Comparison of ENCODE assay signal across 9 mouse cellular contexts in the genomic region with DNA sequence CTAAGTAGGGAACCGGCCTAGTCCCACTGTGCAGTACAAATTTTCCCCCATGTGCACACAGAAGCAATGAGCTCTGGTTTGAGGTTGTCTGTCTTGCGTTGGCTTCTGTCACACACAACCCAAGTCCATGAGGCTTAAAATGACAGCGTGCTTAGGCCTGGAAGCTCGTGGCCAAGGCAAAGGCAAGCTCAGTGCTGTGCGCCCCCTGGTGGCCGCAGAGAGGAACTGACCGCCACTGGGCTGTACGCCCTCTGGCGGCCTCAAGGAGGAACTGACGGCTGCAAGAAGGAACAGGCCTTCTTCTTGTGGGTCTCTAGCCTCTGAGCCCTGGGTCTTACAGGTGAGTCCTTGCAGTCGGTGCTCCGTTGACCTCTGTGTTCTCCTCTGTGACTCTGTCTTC. TPM values are rescaled to one million over a fixed set of nuclear protein-coding genes. Genes with fewer than 3 reads are reported as not detected.
DNase-seq lines count a peak whose midpoint lies in the region; ATAC-seq and TF ChIP-seq lines count a peak whose summit lies in the region.
"Had no signal": no experiment of that assay in that cellular context is flagged by ENCODE, and none has a peak within 500 bp of the region (broad histone marks: within the 10 kb centered on the region; RNA-seq: fewer than 3 reads in every experiment).

No protein-coding gene starts in this region.

- no peak for TF ChIP-seq POLR2A in embryonic fibroblast, embryonic 13.5 days (IDR thresholded peaks at IDR 0.05; ENCODE audit: low read depth, low read length)

- no peaks in the 10 kb centered on the region for H3K4me1 ChIP-seq in heart, embryonic 16.5 days (ENCODE audit: control insufficient read depth, insufficient read depth, low read length)
- no peaks in the 10 kb centered on the region for H3K4me1 ChIP-seq in embryonic fibroblast, embryonic 13.5 days (ENCODE audit: control insufficient read depth, insufficient read depth, low read length)
- H3K4me1 ChIP-seq: neural tube, embryonic 12.5 days had no signal

- H3K36me3 ChIP-seq in heart, embryonic 16.5 days (ENCODE audit: control insufficient read depth, insufficient read depth), result no peaks in the 10 kb centered on the region
- no peaks in the 10 kb centered on the region for H3K36me3 ChIP-seq in C2C12 (ENCODE audit: control insufficient read depth, insufficient read depth)
- H3K36me3 ChIP-seq: neural tube, embryonic 12.5 days had no signal

- H3K27me3 ChIP-seq in heart, embryonic 16.5 days (ENCODE audit: control insufficient read depth, insufficient read depth, low read length), result 0 out of 2 replicates have a peak, but pooled peaks cover 2% of the 10 kb centered on the region
- H3K27me3 ChIP-seq in C2C12 (ENCODE audit: control insufficient read depth, insufficient read depth, insufficient read length), result no peaks in the 10 kb centered on the region

- no peaks in the 10 kb centered on the region for H3K79me3 ChIP-seq in C2C12 (ENCODE audit: low read depth)

- no peaks in the 10 kb centered on the region for H3K79me2 ChIP-seq in C2C12 (ENCODE audit: control insufficient read depth, insufficient read depth)

- H3K4me3 ChIP-seq in heart, embryonic 16.5 days (ENCODE audit: low read length), result no peak overlapping the region
- no peak overlapping the region for H3K4me3 ChIP-seq in C2C12 (ENCODE audit: insufficient read depth, poor library complexity, severe bottlenecking)
- H3K4me3 ChIP-seq in embryonic fibroblast, embryonic 13.5 days (ENCODE audit: insufficient read depth, low read length), result no peak overlapping the region
- H3K4me3 ChIP-seq: neural tube, embryonic 12.5 days had no signal

- H3ac ChIP-seq in C2C12 (ENCODE audit: control insufficient read depth, insufficient read length, low read depth), result no peak overlapping the region

- DNase-seq in heart, postnatal 25 days (ENCODE audit: low spot score), result no peak
- DNase-seq in adipocyte (ENCODE audit: low spot score), result peak; percentile 60
- DNase-seq in layer of hippocampus, postnatal 10 days (ENCODE audit: low spot score in 2 of 2), result peak; percentile 56 to 70
- DNase-seq in lung, postnatal 36 days, result peak; percentile 44
- peak; percentile 51 to 86 for DNase-seq in spleen, postnatal 4 days (ENCODE audit: low spot score in 2 of 2)

- peak; percentile 100 for TF ChIP-seq CTCF in C2C12 (IDR thresholded peaks at IDR 0.05; ENCODE audit: control insufficient read depth, insufficient read depth, insufficient read length)
- peak; percentile 100 for TF ChIP-seq CTCF in embryonic fibroblast, embryonic 13.5 days (IDR thresholded peaks at IDR 0.05; ENCODE audit: borderline replicate concordance, insufficient read depth, low read length)

- H3K9me3 ChIP-seq in heart, embryonic 16.5 days (replicated peaks; ENCODE audit: control insufficient read depth, low read length), result no peaks in the 10 kb centered on the region
- H3K9me3 ChIP-seq: neural tube, embryonic 12.5 days had no signal

- 9% methylated on average over 12 of the region's 12 CpGs for WGBS in heart, embryonic 16.5 days

- ATAC-seq in heart, embryonic 16.5 days (replicated peaks; ENCODE audit: extremely low read depth, insufficient read depth, low FRiP score), result peak; percentile 34; the same call in 1 of the 2 replicates

- H3K27ac ChIP-seq in heart, embryonic 16.5 days (ENCODE audit: low read length), result no peak overlapping the region
- H3K27ac ChIP-seq in embryonic fibroblast, embryonic 13.5 days (ENCODE audit: insufficient read depth, low read length), result no peak overlapping the region
- H3K27ac ChIP-seq: neural tube, embryonic 12.5 days had no signal

- intact Hi-C loops in heart, postnatal 25 days (cut with DNase I), result loop anchor here (10.0 kb wide), 1 partner anchor 1328 kb away; no protein-coding TSS in a partner anchor

- no peak overlapping the region for H3K4me2 ChIP-seq in heart, embryonic 16.5 days (ENCODE audit: low read depth, low read length)
- H3K4me2 ChIP-seq: neural tube, embryonic 12.5 days had no signal

- H3K9ac ChIP-seq in heart, embryonic 16.5 days (ENCODE audit: low read length), result no peak overlapping the region
- H3K9ac ChIP-seq: neural tube, embryonic 12.5 days had no signal

TF ChIP-seq in C2C12, 6 proteins besides CTCF, POLR2A, EP300 and RAD21:
- TF ChIP-seq USF1 (IDR thresholded peaks at IDR 0.05; ENCODE audit: low read depth), result no peak
- TF ChIP-seq MAX (IDR thresholded peaks at IDR 0.05), result no peak
- TF ChIP-seq MYOG (IDR thresholded peaks at IDR 0.05; ENCODE audit: control insufficient read depth, extremely low read depth, insufficient read length), result no peak
- no peak for TF ChIP-seq CEBPB (IDR thresholded peaks at IDR 0.05; ENCODE audit: low read depth)
- no peak for TF ChIP-seq FOSL1 (IDR thresholded peaks at IDR 0.05; ENCODE audit: insufficient read depth, low read length, poor library complexity, severe bottlenecking)
- TF ChIP-seq MYOD1 (IDR thresholded peaks at IDR 0.05; ENCODE audit: control insufficient read depth, insufficient read length, low read depth), result no peak
TF ChIP-seq in C2C12: peak in this region for 0.

RNA-seq across cellular contexts. Expression of a gene that starts 13.5 kb away (rescaled TPM):
- polyA plus RNA-seq in heart, embryonic 16.5 days (2015; fragmentation: Nextera tagmentation; extraction: Ambion mirVana), result 12.8 and 14.6 TPM in 2 replicates
- total RNA-seq in heart, postnatal 25 days (2021), result 10 to 100 TPM; 17.6 to 19.5 TPM
- polyA plus RNA-seq in C2C12 (2012; fragmentation: generic; extraction: Trizol), result 54.4 TPM
- 16.2 and 16.8 TPM in 2 replicates for polyA plus RNA-seq in embryonic fibroblast, embryonic 13.5 days (2011; ENCODE audit: insufficient read length, low read depth, missing spikeins)
- total RNA-seq in layer of hippocampus, postnatal 10 days (2021), result 10 to 100 TPM; 17.6 to 30.9 TPM
